Mouse (Mus musculus) adrenal gland (tissue): ENCODE results near the gene Olfml2b.

Experiments used
- intact Hi-C: fragments of 180-260 bp; cut with DNase I; formaldehyde crosslinking; loops from one replicate; pipeline ENCODE4 v1.15.1; 2025
- long read RNA-seq, 2 experiments: library from polyadenylated mRNA; unstranded; transcript quantifications; one replicate each; pipeline ENCODE4 v2.0.0; 2020; ENCODE audit warnings: borderline replicate concordance in 1 of 2; ENCODE audit not compliant: insufficient replicate concordance in 1 of 2

Olfml2b gene
- long read RNA-seq, experiment 1, partial matches to known transcripts, result 0 of 1 reads
- long read RNA-seq, experiment 1, other reads (novel, unspliced or antisense), result 0 of 1 reads
- long read RNA-seq, experiment 2, partial matches to known transcripts, result 1 of 2 reads
- long read RNA-seq, experiment 2, other reads (novel, unspliced or antisense), result 0 of 2 reads

DNA sequence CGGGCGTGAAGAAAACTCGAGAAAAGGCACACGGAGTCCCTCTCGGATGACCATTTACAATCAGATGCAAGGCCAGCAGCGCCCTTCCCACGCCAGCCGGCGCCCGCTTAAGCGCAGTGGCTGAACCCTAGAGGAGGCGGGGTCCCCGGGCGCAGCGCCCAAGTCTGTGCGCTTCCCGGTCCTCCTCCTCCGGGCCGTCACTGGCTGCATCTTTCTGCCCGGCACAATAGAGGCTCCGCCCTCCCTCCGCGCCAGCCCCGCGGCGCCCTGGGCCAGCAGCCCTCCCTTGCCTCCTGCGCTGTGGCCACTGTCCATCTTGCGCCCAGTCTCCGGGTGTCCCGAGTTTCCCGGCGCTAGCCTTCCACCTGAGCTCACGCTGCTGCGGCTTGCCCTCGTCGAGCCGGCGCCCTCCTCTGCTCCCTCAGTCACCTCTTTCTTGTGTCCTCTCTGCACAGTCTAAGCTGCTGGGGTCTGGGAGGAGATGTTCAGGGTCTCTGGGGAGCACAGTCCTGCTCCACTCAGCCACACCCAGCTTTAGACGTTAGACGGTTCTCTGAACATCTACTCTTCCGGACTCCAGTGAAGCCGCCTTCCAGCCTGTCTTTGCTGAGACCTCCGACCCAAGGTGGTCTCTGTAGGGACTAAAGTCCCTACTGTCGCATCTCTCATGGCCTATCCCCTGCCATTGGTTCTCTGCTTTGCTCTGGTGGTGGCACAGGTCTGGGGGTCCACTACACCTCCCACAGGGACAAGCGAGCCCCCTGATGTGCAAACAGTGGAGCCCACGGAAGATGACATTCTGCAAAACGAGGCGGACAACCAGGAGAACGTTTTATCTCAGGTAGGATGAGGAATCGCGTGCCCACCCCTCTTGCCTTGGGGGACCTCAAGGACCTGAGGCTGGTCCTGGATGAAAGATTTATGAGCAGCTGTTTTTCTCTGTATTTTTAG lies at the start of gene Olfml2b:
TSS of gene Olfml2b (plus strand) at position 278 of the 951 bp plus-strand sequence.
- intact Hi-C loops, result loop anchor here (5.0 kb wide), 1 partner anchor 133 kb away; no protein-coding TSS in a partner anchor

GRCm38 (mm10) chr1:170594575-170594974 lies 49.8 kb upstream of the Olfml2b start:
- intact Hi-C loops, result no loop called here

DNA sequence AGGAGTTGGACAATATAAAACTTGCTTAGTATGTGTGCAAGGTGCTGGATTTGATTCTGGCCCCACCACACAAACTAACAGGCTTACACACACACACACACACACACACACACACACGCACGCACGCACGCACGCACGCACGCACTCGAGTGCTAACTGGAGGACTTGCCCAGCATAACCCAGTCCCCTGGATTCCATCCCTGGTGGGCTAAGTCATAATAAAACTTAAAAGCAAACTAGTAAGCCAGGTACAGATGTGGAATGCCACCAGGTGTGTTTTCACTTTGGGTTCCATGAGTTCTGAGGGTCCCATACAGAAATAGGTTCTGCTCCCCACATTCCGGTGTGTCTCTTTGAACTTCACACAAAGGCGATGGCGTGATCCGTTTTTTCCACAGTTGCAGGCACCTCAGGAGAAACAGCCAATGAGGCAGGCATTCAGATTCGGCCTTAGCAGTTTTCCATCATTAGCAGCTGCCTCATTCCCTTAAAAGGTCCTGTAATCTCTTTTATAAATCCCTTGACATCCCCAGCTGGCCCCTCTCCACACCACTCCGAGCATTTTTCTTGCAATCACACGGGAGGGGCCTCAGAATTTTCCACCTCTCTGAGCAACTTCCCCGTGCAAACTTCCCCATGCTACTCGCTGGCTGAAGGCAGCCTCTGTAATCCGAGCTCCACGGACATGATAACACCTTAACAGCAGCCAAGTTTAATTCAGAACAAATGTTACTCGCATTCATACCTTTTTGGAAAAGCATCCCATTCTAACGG lies 38.9 kb upstream of the Olfml2b start:
- intact Hi-C loops, result loop anchor here (5.0 kb wide), 1 partner anchor 298 kb away; the partner anchor contains the start of genes Gm7694 and Spata46

- intact Hi-C loops, result loop anchor here (5.0 kb wide), 1 partner anchor 300 kb away; the partner anchor contains the start of genes Gm7694 and Spata46
Measured at GRCm38 (mm10) chr1:170607231-170607917, 37.0 kb upstream of the Olfml2b start.

- intact Hi-C loops, result loop anchor here (5.0 kb wide), 1 partner anchor 301 kb away; the partner anchor contains the start of genes Gm7694 and Spata46
Measured at GRCm38 (mm10) chr1:170608461-170609071, 35.8 kb upstream of the Olfml2b start.

GRCm38 (mm10) chr1:170609872-170610271 lies 34.5 kb upstream of the Olfml2b start:
- intact Hi-C loops, result loop anchor here (5.0 kb wide), 3 partner anchors 193 to 393 kb away; partner anchors contain the start of genes Gm7694, Spata46 and Uhmk1

GRCm38 (mm10) chr1:170610289-170610688 lies 34.0 kb upstream of the Olfml2b start:
- intact Hi-C loops, result loop anchor here (5.0 kb wide), 2 partner anchors 193 to 393 kb away; partner anchors contain the start of gene Uhmk1

GRCm38 (mm10) chr1:170610695-170611094 lies 33.6 kb upstream of the Olfml2b start:
- intact Hi-C loops, result loop anchor here (5.0 kb wide), 2 partner anchors 193 to 393 kb away; partner anchors contain the start of gene Uhmk1

DNA sequence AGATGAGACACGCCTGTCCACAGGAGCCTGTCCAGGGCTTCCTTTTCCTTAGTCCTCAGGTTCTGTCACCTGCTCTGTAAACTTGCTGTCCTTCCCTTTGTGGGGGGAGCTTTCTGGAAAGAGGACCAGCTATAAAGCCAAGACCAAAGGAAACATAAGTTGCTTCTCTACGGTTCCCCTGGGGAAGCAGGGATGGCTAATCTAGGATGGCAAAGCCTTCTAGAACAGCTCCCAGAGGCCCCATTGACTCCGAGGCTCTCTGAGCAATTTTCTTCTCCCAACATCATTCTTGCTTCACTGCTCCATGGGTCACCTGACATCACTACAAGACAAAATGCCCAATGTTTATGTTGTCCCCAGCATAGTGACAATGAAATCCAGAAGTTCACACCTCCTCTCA lies 32.7 kb upstream of the Olfml2b start:
- intact Hi-C loops, result loop anchor here (1.0 to 5.0 kb wide), 3 partner anchors 194 to 394 kb away; partner anchors contain the start of gene Uhmk1

- intact Hi-C loops, result loop anchor here (1.0 to 5.0 kb wide), 3 partner anchors 196 to 396 kb away; partner anchors contain the start of gene Uhmk1
Measured at GRCm38 (mm10) chr1:170612968-170613872, 31.1 kb upstream of the Olfml2b start.

DNA sequence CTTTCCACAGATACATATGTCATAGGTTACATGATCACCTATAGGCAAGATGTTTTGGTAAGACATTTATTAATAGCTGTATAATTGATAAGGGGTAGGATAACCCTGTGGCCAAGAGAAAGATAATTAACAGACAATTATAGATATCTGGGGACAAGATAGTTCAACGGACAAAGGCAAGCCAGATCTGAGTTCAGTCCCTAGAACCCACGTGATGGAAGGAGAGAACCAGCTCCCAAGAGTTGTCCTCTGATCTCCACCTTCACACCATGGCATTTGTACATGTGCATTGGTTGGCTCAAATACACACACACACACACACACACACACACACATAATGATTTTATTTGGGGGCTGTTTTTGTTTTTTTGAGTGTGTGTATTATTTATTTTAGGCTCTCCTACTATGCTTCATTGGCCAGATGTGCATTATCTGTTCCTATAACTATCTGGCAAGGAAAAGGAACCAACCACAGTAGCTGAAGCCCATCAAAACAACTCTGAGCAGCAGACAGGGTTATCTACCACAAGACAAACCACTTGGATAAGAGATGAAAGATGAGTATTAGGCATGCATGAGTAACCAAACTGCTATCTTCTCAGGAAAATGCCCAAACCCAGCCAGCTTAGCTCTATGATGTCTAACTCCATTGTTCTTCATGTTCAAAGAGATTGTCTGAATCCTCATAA lies 24.5 kb upstream of the Olfml2b start:
- intact Hi-C loops, result no loop called here

DNA sequence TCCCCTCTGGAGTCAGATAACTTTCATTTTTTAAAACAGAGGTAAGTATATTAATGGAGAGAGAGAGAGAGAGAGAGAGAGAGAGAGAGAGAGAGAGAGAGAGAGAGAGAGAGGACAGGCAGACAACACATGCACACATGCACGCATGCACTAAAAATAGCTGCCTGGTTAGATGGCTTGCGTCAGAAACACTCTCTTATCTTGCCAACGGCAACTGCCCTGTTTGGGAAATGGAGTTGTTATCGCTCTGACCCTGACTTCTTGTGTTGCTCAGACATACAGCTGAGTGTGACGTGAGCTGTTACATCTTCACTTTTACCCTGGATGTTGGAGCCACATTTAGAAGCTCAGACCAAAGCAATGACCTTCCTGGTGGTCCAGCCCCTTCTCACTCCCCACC lies 21.4 kb upstream of the Olfml2b start:
- intact Hi-C loops, result no loop called here

DNA sequence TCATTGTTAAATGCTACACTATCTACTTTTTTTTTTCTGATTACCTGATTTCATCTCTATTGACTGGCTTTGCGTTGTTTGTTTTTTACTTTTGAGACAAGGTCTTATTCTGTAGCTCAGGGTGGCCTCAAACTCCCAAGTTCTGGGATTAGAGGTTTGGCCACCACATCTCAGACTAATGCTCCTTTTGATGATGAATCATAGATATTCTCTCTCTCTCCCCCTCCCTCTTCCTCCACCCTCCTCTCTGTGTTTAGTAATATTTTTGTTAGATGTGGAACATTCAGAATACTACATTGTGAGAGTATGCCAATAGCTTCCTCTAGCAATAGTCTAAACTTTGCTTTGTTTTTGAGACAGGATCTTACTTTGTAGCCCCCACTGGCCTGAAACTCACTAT lies 20.9 kb upstream of the Olfml2b start:
- intact Hi-C loops, result no loop called here

DNA sequence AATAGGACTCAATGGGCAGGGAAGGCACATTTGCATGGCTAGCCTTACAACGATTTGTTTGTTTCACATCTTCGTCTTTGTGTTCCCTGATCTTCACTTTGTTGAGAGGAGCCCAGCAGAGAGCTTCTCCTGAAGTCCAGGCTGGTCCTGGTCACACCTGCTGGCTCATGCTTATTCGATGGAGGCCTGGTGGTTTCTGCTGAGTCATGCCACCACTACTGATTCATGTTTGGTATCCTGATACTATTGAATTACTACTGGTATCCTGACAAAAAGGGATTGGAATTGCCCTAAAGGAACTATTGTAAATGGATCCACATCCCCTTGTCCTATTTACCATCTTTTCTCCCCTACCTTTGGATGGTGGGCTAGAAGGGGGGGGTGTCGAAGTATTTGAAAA lies 13.8 kb upstream of the Olfml2b start:
- intact Hi-C loops, result no loop called here

GRCm38 (mm10) chr1:170631571-170631970 lies 12.8 kb upstream of the Olfml2b start:
- intact Hi-C loops, result no loop called here

DNA sequence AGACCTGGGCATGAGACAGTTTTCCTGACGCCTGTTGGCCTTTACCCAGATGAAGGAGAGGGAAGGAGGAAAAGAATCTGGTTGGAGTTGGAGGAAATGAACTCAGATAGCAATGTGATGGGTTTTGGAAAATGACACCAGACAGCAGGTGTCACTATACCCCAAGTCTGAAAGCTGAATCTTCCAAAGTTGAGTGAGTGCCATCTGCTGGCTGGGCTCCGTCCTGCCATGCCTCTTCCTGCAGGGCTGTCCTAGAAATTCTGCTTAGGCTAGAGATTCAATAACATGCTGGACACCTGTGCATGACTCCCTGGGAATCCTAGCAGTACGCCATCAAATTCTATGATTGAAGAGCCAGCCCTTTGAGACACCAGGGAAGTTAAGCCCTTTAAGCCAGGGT lies 11.9 kb upstream of the Olfml2b start:
- intact Hi-C loops, result loop anchor here (2.0 kb wide), 1 partner anchor 206 kb away; no protein-coding TSS in a partner anchor

DNA sequence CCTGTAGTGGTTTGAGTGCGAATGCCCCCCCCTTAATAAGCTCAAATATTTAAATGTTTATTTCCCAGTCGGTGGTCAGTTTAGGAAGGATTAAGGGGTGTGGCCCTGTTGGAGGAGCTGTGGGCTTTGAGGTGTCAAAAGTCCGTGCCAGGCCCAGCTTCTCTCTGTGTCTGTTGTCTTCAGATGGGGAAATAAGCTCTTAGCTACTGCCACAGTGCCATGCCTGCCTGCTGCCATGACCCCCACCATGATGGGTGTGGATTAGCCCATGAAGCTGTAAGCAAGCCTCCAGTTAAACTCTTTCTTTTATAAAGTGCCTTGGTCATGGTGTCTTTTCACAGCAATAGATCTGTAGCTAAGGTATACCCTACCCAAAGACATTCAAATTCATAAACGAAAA lies 11.5 kb upstream of the Olfml2b start:
- intact Hi-C loops, result loop anchor here (2.0 kb wide), 1 partner anchor 206 kb away; no protein-coding TSS in a partner anchor

DNA sequence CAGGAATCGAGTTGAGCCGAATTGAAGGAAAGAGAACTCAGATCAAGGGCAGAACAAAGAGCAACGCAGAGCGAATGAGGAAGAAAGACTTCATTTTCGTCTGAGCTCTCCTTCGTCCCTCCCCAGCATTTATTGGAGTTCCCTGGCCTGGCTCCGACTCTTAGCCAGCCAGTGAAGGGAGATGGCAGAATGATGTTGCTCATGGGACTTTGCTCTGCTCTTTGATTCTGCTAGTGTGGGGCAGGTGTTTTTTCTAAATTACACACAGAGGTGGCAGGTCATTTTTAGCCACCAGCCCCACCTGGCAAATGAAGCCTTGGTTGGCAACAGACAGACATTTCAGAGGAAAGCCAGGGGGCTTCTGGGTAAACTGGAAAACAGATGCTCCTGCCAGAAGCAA lies 5.4 kb upstream of the Olfml2b start:
- intact Hi-C loops, result no loop called here
